Mouse (Mus musculus) cerebellum, adult 9-11 months (tissue): Measurements from ENCODE around the gene Hal.
"Not testable (repeated sequence)": the region's sequence is repeated elsewhere in the genome, so short reads cannot be mapped to it uniquely, and the experiment has no call there.

Experiments used
- DNase-seq: peaks from one replicate; pipeline ENCODE4 v3.0.0; 2022

Gene Hal

GRCm38 (mm10) chr10:93518186-93518585, 29.6 kb downstream of the Hal start:
- DNase-seq: no peak

GRCm38 (mm10) chr10:93518620-93519019, 30.1 kb downstream of the Hal start:
- DNase-seq: no peak

- DNase-seq: no peak
Observed at GRCm38 (mm10) chr10:93519159-93519558, 30.6 kb downstream of the Hal start.

DNA sequence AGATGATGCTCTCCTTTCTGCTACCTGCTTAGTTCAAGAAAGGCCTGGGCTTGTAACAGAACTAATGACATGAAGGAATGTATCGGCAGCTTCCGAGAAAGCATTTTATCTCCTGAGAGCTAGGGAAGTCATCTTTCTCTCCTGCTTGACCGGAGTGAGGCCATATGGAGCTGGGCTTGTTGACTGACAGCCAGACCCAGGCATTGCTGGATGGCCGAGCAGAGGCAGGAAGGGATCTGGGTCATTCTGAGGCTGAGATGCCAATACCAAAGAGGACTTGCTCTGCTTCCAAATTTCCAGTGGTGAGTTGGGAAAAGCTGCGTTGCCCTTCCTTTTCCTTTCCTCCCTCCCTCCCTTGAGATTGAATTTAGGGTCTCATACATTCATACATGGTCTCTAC, 31.2 kb downstream of the Hal start:
- DNase-seq: peak; percentile 80

GRCm38 (mm10) chr10:93520994-93521393, 32.4 kb downstream of the Hal start:
- no peak for DNase-seq

DNA sequence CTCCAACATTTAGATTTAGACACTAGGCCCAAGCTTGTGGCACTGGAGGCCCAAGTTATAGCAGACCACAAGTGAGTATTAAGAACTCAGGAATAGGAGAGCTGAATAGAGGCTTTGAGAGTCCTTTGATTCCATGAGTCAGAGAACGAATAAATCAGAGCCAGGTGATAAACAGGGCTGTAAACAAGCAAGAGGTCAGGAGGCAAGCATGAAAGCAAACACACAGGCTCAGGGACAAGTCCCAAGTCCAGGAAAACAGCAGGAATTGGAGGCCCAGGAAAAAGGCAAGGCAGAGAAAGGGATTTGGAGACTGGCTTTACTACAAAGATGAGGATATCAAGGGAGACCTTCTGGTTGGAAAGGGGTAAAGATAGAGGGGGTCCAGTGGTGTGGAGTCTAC, 36.8 kb downstream of the Hal start:
- no peak for DNase-seq

DNA sequence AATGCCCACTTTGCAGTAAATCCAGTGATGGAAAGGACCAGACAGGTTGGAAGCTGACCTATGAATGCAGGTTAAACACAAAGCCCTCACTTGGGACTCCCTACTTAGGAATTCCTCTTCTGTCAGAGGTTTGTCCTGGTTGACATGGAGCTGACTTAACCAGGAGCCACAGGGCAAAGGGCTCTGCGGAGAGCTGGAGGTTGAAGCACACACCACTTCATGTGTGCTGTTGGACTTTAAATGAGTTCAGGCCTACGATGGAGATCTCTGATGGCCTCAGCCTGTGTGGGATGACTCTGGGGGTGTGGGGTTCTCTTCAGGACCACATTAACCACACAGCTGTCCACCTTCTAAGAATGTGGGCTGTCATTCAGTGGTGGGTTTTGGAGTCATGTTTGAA, 49.7 kb downstream of the Hal start:
- DNase-seq: no peak

- DNase-seq: no peak
Observed at GRCm38 (mm10) chr10:93538818-93539217, 50.2 kb downstream of the Hal start.

- DNase-seq: peak; percentile 48
Observed at GRCm38 (mm10) chr10:93539775-93540430, 51.3 kb downstream of the Hal start, which contains the start of gene Amdhd1. TSS of gene Amdhd1 (minus strand) at chr10:93540033.

DNA sequence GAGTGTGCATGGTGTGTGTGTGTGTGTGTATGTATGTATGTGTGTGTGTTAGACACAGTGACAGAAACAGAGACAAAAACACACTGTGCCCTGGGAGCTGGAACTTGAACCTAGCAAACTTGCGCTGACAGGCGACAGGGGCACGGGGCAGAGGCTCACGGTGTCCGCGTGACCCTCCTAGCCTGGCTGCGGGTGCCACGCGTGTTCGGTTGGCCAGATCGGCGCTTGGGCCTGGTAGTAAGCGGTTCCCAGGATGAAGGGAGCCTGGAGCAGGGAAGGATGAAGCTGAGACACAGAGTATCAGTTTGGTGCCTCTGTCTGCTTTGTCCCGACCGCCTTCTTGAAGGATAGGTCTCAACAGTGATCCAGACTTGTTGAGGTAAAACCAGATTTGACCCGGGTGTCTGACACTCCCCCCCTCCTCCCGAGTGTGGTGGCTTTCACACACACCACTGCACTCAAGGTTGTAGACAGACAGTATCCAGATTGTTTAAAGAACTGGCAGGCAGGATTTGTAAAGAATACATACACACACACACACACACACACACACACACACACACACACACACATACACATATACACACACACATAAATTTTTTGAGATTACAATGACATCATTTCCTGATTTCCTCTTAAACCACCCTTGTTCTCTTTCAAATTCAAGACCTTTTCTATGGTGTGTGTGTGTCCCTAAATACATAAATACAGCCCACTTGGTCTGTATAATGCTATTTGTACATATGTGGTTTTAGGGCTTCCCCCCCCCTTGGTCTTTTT, 52.1 kb downstream of the Hal start, which contains the start of gene Ccdc38:
Ccdc38 (plus strand) TSS at position 202 of the 780 bp plus-strand sequence.
- DNase-seq: no peak

DNA sequence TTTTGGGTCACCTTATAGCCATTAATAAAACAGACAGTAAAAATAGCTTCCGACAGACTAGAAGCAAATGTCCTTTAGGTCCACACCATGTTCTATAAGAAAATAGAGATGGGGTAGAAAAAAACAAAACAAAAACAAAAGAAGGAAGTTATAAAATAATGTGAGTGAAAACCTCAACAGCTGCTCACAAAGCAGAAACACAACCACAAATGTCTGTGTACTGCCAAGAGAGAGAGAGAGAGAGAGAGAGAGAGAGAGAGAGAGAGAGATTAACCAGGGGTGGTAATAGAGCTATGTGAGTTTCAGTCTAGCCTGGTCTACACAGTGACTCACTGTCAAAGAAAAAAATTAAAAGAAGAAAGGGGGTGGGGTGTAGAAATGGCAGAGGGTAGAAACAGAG, 53.0 kb downstream of the Hal start:
- no peak for DNase-seq

DNA sequence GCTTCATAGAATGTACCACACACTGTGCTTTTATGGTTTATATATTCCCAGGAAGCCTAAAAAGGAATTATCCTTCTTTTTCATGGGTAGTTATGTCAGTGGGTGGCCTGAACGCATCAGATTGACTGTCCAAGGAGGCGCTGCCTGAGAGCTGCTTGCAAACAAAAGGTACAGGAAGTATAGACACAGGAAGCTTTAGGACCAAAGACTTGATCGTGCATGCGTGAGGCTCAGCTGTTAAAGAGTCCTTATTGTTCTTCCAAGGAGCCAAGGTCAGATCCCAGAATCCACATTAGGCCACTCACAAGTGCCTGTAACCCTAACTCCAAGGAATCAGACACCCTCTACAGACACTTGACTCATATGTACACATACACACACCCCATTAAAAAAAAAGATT, 53.8 kb downstream of the Hal start:
- DNase-seq: no peak

GRCm38 (mm10) chr10:93543176-93543575, 54.6 kb downstream of the Hal start:
- DNase-seq: no peak

GRCm38 (mm10) chr10:93544172-93544571, 55.6 kb downstream of the Hal start:
- no peak for DNase-seq

DNA sequence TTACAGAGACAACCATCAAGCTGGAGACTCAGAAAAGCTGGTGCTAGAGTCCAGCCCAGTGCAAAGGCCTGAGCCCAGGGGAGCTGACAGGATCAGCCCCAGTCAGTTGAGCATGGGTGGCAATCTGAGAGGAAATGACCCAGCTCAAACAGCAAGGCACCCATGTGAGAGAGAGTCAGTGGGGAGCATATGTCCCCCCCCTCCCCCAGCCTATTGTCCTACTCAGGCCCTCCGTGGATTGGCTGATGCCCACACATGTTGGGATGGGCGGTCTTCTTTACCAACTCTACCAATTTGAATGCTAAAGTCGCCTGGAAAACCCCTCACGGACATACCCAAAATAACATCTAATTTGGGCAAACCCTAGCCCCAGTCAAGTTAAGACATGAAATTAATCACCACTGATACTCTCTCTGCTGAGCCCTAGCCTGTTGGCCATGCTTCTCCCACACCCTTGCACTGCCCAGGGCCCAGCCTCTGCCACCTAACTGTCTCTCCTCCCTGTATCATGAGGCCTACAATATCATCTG, 59.2 kb downstream of the Hal start:
- no peak for DNase-seq

DNA sequence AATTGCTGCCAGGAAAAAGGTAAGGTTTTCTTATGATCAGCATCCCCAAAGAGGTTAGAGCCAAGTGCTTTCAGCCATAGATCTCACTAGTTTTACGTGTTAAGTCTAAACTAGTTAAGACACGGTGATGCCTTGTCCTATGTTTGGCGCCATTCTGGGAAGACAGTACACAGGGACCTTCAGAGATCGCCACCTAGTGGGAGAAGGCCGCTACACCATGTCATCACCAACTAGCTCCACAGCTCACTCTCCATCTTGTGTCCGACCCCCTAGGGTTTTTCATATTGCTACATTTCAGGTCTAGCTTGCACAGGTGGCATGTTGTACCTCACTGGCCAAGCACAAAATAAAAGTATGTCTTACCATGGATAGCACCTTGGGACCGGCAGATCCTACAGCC, 60.4 kb downstream of the Hal start:
- peak; percentile 71 for DNase-seq

- DNase-seq: no peak
Observed at GRCm38 (mm10) chr10:93549821-93550220, 61.3 kb downstream of the Hal start.

DNA sequence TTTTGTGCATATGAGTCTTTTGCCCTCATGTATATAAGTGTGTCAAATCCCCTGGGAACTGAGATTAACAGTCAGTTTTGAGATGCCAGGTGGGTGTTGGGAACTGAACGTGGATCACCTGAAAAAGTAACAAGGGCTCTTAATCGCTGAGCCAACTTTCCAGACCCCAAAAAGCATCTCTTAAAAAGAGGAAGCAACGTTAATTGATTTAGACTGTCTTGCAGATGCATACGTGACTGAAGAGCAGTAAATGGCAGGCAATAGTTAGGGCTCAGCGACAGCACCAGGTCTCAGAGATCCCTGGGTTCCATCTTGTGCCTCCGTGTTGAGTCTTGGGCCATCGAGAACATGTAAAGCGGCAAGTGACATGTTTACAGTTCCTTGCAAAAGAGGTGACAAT, 64.0 kb downstream of the Hal start:
- DNase-seq: no peak

DNA sequence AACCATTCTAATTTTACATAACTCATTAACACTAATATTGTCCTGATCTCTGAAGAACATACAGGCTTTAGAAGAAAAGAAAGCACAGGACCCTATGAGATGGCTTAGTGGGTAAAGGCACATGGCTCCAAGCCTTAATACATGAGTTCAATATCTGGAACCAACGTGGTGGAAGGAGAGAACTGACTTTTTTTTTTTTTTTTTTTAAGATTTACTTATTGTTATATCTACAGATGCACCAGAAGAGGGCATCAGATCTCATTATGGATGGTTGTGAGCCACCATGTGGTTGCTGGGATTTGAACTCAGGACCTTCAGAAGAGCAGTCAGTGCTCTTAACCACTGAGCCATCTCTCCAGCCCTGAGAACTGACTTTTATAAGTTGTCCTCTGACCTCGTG, 69.4 kb downstream of the Hal start:
- DNase-seq: not testable (repeated sequence)

- no peak for DNase-seq
Observed at GRCm38 (mm10) chr10:93559786-93560185, 71.2 kb downstream of the Hal start.

DNA sequence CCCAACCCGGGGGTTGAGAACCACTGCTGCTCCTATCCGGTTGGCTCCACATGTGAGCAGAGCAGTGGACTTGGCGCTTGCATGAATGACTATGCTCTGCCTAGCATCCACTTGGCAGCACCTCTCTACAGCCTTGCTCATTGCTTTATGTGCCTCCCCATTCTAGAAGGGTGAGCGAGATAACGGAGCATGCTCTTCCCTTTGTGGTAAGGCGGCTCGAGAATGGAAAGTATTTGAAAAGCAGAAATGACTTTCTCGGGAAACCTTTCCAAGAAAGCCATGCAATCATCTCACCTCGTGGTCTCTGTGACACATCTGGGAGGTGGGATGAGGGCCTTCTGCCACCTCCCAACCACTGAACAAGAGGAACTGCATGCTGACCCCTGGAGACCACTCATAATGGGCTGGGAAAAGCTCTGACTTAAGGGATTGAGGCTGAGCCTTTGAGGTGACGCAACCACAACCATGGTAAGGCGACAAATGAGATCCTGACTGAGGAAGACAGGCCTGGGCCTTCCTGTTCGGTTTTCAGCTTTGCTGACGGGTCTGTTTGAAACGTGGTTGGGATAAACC, 76.0 kb downstream of the Hal start:
- no peak for DNase-seq

GRCm38 (mm10) chr10:93567066-93567465, 78.5 kb downstream of the Hal start:
- no peak for DNase-seq

DNA sequence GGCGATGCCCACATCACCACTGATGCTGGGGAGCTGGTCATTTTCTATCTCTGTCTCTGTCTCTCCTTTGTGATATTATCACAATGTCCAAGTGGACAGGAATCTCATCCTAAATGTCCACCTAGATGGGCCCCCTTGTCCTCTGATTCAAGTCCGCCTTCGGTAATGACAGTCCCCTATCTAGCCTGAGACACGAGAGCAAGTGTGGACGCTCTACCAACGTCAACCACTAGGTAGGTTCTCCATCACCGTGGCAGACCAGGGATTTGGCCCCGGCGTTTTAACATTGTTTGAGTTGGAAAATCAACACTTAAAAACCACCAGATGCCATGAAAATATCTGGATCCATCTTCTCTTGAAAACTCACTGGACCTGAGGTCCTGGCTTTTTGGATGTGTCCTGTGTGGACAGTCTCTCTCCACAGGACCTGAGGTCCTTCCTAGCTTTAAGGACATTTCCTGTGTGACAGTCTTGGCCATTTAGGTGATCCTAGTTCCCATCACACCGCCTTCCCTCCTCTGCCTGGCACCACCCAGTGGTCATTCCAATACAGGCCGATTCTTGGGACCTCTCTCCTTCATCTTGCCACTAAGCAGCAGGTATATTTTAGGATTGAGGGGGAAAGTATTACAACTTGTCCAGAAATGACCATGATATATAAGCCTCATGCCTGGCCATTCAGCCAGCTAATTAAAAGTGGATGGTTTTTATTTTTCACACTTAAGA, 79.4 kb downstream of the Hal start:
- no peak for DNase-seq
